ENCODE assay signal across 10 mouse cellular contexts in genomic region chr11:95007418-95007817, GRCm38 (mm10). TPM values are rescaled to one million over a fixed set of nuclear protein-coding genes. Genes with fewer than 3 reads are reported as not detected.
DNase-seq lines count a peak whose midpoint lies in the region; ATAC-seq and TF ChIP-seq lines count a peak whose summit lies in the region.
"Had no signal": no experiment of that assay in that cellular context is flagged by ENCODE, and none has a peak within 500 bp of the region (broad histone marks: within the 10 kb centered on the region; RNA-seq: fewer than 3 reads in every experiment).

No protein-coding gene starts in this region.

- no peak overlapping the region for H3K4me3 ChIP-seq in kidney, embryonic 16.5 days (ENCODE audit: low read length)
- H3K4me3 ChIP-seq in forebrain, embryonic 11.5 days (ENCODE audit: low read depth, low read length) = no peak overlapping the region
- H3K4me3 ChIP-seq in limb, embryonic 11.5 days (ENCODE audit: low read depth, low read length) = no peak overlapping the region
- H3K4me3 ChIP-seq in neural tube, embryonic 13.5 days = 0 out of 2 replicates have a peak overlapping the region, but pooled peaks have one; percentile 32
- H3K4me3 ChIP-seq in gastrocnemius, adult 2 months = no peak overlapping the region

- WGBS in kidney, embryonic 16.5 days = 58% methylated on average over 3 of the region's 3 CpGs
- WGBS in forebrain, embryonic 11.5 days = 80% methylated on average over 3 of the region's 3 CpGs
- WGBS in limb, embryonic 11.5 days = 74% methylated on average over 3 of the region's 3 CpGs
- 76% methylated on average over 3 of the region's 3 CpGs for WGBS in neural tube, embryonic 13.5 days

- no peak for DNase-seq in kidney, postnatal 10 days
- DNase-seq in forebrain, embryonic 11.5 days (ENCODE audit: low spot score) = no peak
- no peak for DNase-seq in limb, embryonic 11.5 days (ENCODE audit: low spot score)
- DNase-seq in gastrocnemius, adult 2 months = no peak
- no peak for DNase-seq in thymus, postnatal 4 days
- DNase-seq in cerebellum, postnatal 25 days = no peak
- DNase-seq: retina, postnatal 1 day had no signal

- H3K9me3 ChIP-seq in kidney, embryonic 16.5 days (ENCODE audit: low read length) = no peaks in the 10 kb centered on the region
- no peaks in the 10 kb centered on the region for H3K9me3 ChIP-seq in forebrain, embryonic 11.5 days (ENCODE audit: control insufficient read depth, low read length)
- H3K9me3 ChIP-seq in limb, embryonic 11.5 days (ENCODE audit: control insufficient read depth, low read length) = no peaks in the 10 kb centered on the region
- H3K9me3 ChIP-seq in neural tube, embryonic 13.5 days = no peaks in the 10 kb centered on the region

- H3K4me2 ChIP-seq in kidney, embryonic 16.5 days (replicated peaks; ENCODE audit: low read depth, low read length) = peak overlapping the region; percentile 65; the same call in 1 of the 2 replicates
- H3K4me2 ChIP-seq in forebrain, embryonic 11.5 days (ENCODE audit: low read depth, low read length, severe bottlenecking) = peak overlapping the region; percentile 85; the same call in 1 of the 2 replicates
- peak overlapping the region; percentile 63; the same call in 1 of the 2 replicates for H3K4me2 ChIP-seq in limb, embryonic 11.5 days (ENCODE audit: low read depth, severe bottlenecking)
- H3K4me2 ChIP-seq in neural tube, embryonic 13.5 days = peak overlapping the region; percentile 70

- H3K36me3 ChIP-seq in kidney, embryonic 16.5 days (ENCODE audit: insufficient read depth, low read length) = peaks cover 23% of the 10 kb centered on the region
- H3K36me3 ChIP-seq in forebrain, embryonic 11.5 days (ENCODE audit: control insufficient read depth, insufficient read depth, low read length) = peaks cover 9% of the 10 kb centered on the region; the same call in 1 of the 2 replicates
- H3K36me3 ChIP-seq in limb, embryonic 11.5 days (ENCODE audit: control insufficient read depth, insufficient read depth, low read length) = peaks cover 16% of the 10 kb centered on the region
- H3K36me3 ChIP-seq in neural tube, embryonic 13.5 days = peaks cover 37% of the 10 kb centered on the region

- intact Hi-C loops in gastrocnemius, adult 2 months (cut with DNase I) = no loop called here

- ATAC-seq in kidney, embryonic 16.5 days (ENCODE audit: low FRiP score, low TSS enrichment) = no peak
- ATAC-seq in forebrain, embryonic 11.5 days (replicated peaks; ENCODE audit: low FRiP score) = no peak
- ATAC-seq in limb, embryonic 11.5 days (ENCODE audit: insufficient number of reproducible peaks, low FRiP score, low TSS enrichment, low read depth) = no peak
- ATAC-seq in neural tube, embryonic 13.5 days (ENCODE audit: low read depth) = no peak

- H3K27me3 ChIP-seq in kidney, embryonic 16.5 days (ENCODE audit: insufficient read depth, low read length) = no peaks in the 10 kb centered on the region
- no peaks in the 10 kb centered on the region for H3K27me3 ChIP-seq in forebrain, embryonic 11.5 days (ENCODE audit: control insufficient read depth, insufficient read depth, low read length)
- H3K27me3 ChIP-seq in limb, embryonic 11.5 days (ENCODE audit: control insufficient read depth, insufficient read depth, low read length) = no peaks in the 10 kb centered on the region
- no peaks in the 10 kb centered on the region for H3K27me3 ChIP-seq in neural tube, embryonic 13.5 days

- no peak overlapping the region for H3K9ac ChIP-seq in kidney, embryonic 16.5 days (replicated peaks; ENCODE audit: low read length)
- no peak overlapping the region for H3K9ac ChIP-seq in forebrain, embryonic 11.5 days (ENCODE audit: low read length)
- H3K9ac ChIP-seq in limb, embryonic 11.5 days (ENCODE audit: low read length) = peak overlapping the region; percentile 51; the same call in 1 of the 2 replicates
- no peak overlapping the region; the same call in 1 of the 2 replicates for H3K9ac ChIP-seq in neural tube, embryonic 13.5 days

- H3K27ac ChIP-seq in kidney, embryonic 16.5 days (ENCODE audit: low read length) = peak overlapping the region; percentile 53
- no peak overlapping the region; the same call in 1 of the 2 replicates for H3K27ac ChIP-seq in forebrain, embryonic 11.5 days (ENCODE audit: low read depth, low read length)
- no peak overlapping the region; the same call in 1 of the 2 replicates for H3K27ac ChIP-seq in limb, embryonic 11.5 days (replicated peaks; ENCODE audit: low read depth, low read length)
- peak overlapping the region; percentile 98 for H3K27ac ChIP-seq in neural tube, embryonic 13.5 days (replicated peaks)
- no peak overlapping the region for H3K27ac ChIP-seq in gastrocnemius, adult 2 months

- no peak for TF ChIP-seq CTCF in gastrocnemius, adult 2 months (IDR thresholded peaks at IDR 0.05)

- peaks cover 43% of the 10 kb centered on the region for H3K4me1 ChIP-seq in kidney, embryonic 16.5 days (ENCODE audit: insufficient read depth, low read length)
- H3K4me1 ChIP-seq in forebrain, embryonic 11.5 days (replicated peaks; ENCODE audit: control insufficient read depth, insufficient read depth, low read length) = peaks cover 19% of the 10 kb centered on the region
- H3K4me1 ChIP-seq in limb, embryonic 11.5 days (ENCODE audit: control insufficient read depth, insufficient read depth, low read length) = peaks cover 26% of the 10 kb centered on the region
- peaks cover 57% of the 10 kb centered on the region for H3K4me1 ChIP-seq in neural tube, embryonic 13.5 days (replicated peaks)

RNA-seq across cellular contexts. Expression of gene Samd14, which starts 2.3 kb away (rescaled TPM):
- 19.2 and 21.2 TPM in 2 replicates for polyA plus RNA-seq in kidney, embryonic 16.5 days (2015; fragmentation: Nextera tagmentation; extraction: Ambion mirVana)
- 56.8 and 59.2 TPM in 2 replicates for polyA plus RNA-seq in forebrain, embryonic 11.5 days (2014; fragmentation: Nextera tagmentation; extraction: Ambion mirVana)
- polyA plus RNA-seq in limb, embryonic 11.5 days (2014; fragmentation: Nextera tagmentation; extraction: Ambion mirVana) = 34.1 and 35.6 TPM in 2 replicates
- 133 and 151 TPM in 2 replicates for polyA plus RNA-seq in neural tube, embryonic 13.5 days (2015; fragmentation: Nextera tagmentation; extraction: Ambion mirVana)
- under 1 TPM; 0.28 to 0.42 TPM for total RNA-seq in gastrocnemius, adult 2 months (2021)

RNA-seq across cellular contexts. Expression of gene Ppp1r9b, which starts 16.6 kb away (rescaled TPM):
- 9.9 and 10.7 TPM in 2 replicates for polyA plus RNA-seq in kidney, embryonic 16.5 days (2015; fragmentation: Nextera tagmentation; extraction: Ambion mirVana)
- 17.2 and 18.6 TPM in 2 replicates for polyA plus RNA-seq in forebrain, embryonic 11.5 days (2014; fragmentation: Nextera tagmentation; extraction: Ambion mirVana)
- 14.4 and 14.8 TPM in 2 replicates for polyA plus RNA-seq in limb, embryonic 11.5 days (2014; fragmentation: Nextera tagmentation; extraction: Ambion mirVana)
- 18.0 and 19.3 TPM in 2 replicates for polyA plus RNA-seq in neural tube, embryonic 13.5 days (2015; fragmentation: Nextera tagmentation; extraction: Ambion mirVana)
- total RNA-seq in gastrocnemius, adult 2 months (2021) = 10 to 100 TPM; 18.3 to 25.7 TPM

RNA-seq across cellular contexts. Expression of gene Sgca, which starts 31.3 kb away (rescaled TPM):
- 0.19 and 0.71 TPM in 2 replicates for polyA plus RNA-seq in kidney, embryonic 16.5 days (2015; fragmentation: Nextera tagmentation; extraction: Ambion mirVana)
- not detected in 2 replicates for polyA plus RNA-seq in forebrain, embryonic 11.5 days (2014; fragmentation: Nextera tagmentation; extraction: Ambion mirVana)
- polyA plus RNA-seq in limb, embryonic 11.5 days (2014; fragmentation: Nextera tagmentation; extraction: Ambion mirVana) = 0.60 and 0.70 TPM in 2 replicates
- polyA plus RNA-seq in neural tube, embryonic 13.5 days (2015; fragmentation: Nextera tagmentation; extraction: Ambion mirVana) = 1.8 TPM in 1 of 2 replicates, not detected in the other
- total RNA-seq in gastrocnemius, adult 2 months (2021) = 100 to 1,000 TPM; 252 to 278 TPM

RNA-seq across cellular contexts. Expression of gene Pdk2, which starts 33.7 kb away (rescaled TPM):
- 72.3 and 85.2 TPM in 2 replicates for polyA plus RNA-seq in kidney, embryonic 16.5 days (2015; fragmentation: Nextera tagmentation; extraction: Ambion mirVana)
- 16.5 and 17.4 TPM in 2 replicates for polyA plus RNA-seq in forebrain, embryonic 11.5 days (2014; fragmentation: Nextera tagmentation; extraction: Ambion mirVana)
- polyA plus RNA-seq in limb, embryonic 11.5 days (2014; fragmentation: Nextera tagmentation; extraction: Ambion mirVana) = 19.3 and 20.1 TPM in 2 replicates
- 26.2 and 27.6 TPM in 2 replicates for polyA plus RNA-seq in neural tube, embryonic 13.5 days (2015; fragmentation: Nextera tagmentation; extraction: Ambion mirVana)
- 100 to 1,000 TPM; 471 to 485 TPM for total RNA-seq in gastrocnemius, adult 2 months (2021)

RNA-seq across cellular contexts. Expression of gene Hils1, which starts 40.0 kb away (rescaled TPM):
- polyA plus RNA-seq in kidney, embryonic 16.5 days (2015; fragmentation: Nextera tagmentation; extraction: Ambion mirVana) = not detected in 2 replicates
- not detected in 2 replicates for polyA plus RNA-seq in forebrain, embryonic 11.5 days (2014; fragmentation: Nextera tagmentation; extraction: Ambion mirVana)
- polyA plus RNA-seq in limb, embryonic 11.5 days (2014; fragmentation: Nextera tagmentation; extraction: Ambion mirVana) = not detected in 2 replicates
- polyA plus RNA-seq in neural tube, embryonic 13.5 days (2015; fragmentation: Nextera tagmentation; extraction: Ambion mirVana) = not detected in 2 replicates
- total RNA-seq in gastrocnemius, adult 2 months (2021) = not detected
- total RNA-seq: gastrocnemius, adult 18-20 months had no signal

Comparison
In these comparisons a context has a peak if more than half of its experiments do, and no peak if none do; other contexts are left out.
1. H3K27ac ChIP-seq: peak in kidney, embryonic 16.5 days (single experiment) and neural tube, embryonic 13.5 days (single experiment); none in forebrain, embryonic 11.5 days (single experiment), limb, embryonic 11.5 days (single experiment) and gastrocnemius, adult 2 months (single experiment).
2. Peak in every context shown above with its lines, with median percentiles within 50 percentile points of each other: H3K4me2 ChIP-seq.